Mouse (Mus musculus): ENCODE results near the gene Mfsd9. TPM values are rescaled to one million over a fixed set of nuclear protein-coding genes. Genes with fewer than 3 reads are reported as not detected.

Mfsd9 gene
- polyA plus RNA-seq, 1 experiment from 2014 or later, result 0.89 TPM

- no peaks in the 10 kb centered on the region for H3K4me1 ChIP-seq (replicated peaks)
- H3K27ac ChIP-seq (replicated peaks), result no peak within 1 kb of the TSS
- no peak for ATAC-seq (ENCODE audit: insufficient read depth)
- no peaks in the 10 kb centered on the region for H3K36me3 ChIP-seq (replicated peaks)
- no peak within 1 kb of the TSS for H3K4me3 ChIP-seq (replicated peaks)
- no peaks in the 10 kb centered on the region for H3K27me3 ChIP-seq
- no peak within 1 kb of the TSS for H3K9ac ChIP-seq
- H3K4me2 ChIP-seq, result no peak within 1 kb of the TSS
- no peaks in the 10 kb centered on the region for H3K9me3 ChIP-seq (replicated peaks)
- 60% methylated on average over 9 of the region's 9 CpGs for WGBS (ENCODE audit: insufficient replicate concordance)
Observed at GRCm38 (mm10) chr1:40805351-40805750, 14.9 kb upstream of the Mfsd9 start, which contains the start of gene Tmem182. Tmem182 (plus strand) TSS chr1:40805601.

GRCm38 (mm10) chr1:40804118-40804517, 13.6 kb upstream of the Mfsd9 start:
- 77% methylated on average over 12 of the region's 12 CpGs for WGBS (ENCODE audit: insufficient replicate concordance)
- Histone ChIP-seq H3K4me1 (replicated peaks) (no peaks in the 10 kb centered on the region), H3K4me2 (no peak overlapping the region), H3K9ac (no peak overlapping the region), H3K4me3 (replicated peaks) (no peak overlapping the region), H3K9me3 (replicated peaks) (no peaks in the 10 kb centered on the region), H3K27ac (replicated peaks) (no peak overlapping the region), H3K27me3 (no peaks in the 10 kb centered on the region), H3K36me3 (replicated peaks) (no peaks in the 10 kb centered on the region)
- ATAC-seq (ENCODE audit: insufficient read depth), result no peak

DNA sequence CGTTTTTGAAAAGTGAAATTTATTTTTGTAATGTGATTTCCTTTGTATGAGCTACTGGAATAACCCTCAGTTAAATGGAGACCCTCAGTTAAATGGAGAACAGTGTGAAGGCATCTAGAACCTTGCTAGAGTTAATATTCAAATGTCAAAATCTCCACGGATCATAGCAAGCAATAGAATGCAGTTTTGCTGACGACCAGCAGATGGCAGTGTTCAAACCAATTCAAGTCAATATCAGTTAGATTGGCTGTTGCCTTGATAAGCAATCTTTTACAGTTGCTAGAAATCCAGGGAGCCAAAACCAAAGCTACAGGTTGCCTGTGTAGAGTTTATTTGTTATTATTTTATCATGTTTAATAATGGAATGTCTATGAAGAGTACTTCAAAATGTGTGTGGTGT, 12.3 kb upstream of the Mfsd9 start:
- Histone ChIP-seq H3K9me3 (replicated peaks) (no peaks in the 10 kb centered on the region), H3K4me1 (replicated peaks) (no peaks in the 10 kb centered on the region), H3K4me3 (replicated peaks) (no peak overlapping the region), H3K27me3 (no peaks in the 10 kb centered on the region), H3K9ac (no peak overlapping the region), H3K4me2 (no peak overlapping the region), H3K27ac (replicated peaks) (no peak overlapping the region), H3K36me3 (replicated peaks) (no peaks in the 10 kb centered on the region)
- WGBS (ENCODE audit: insufficient replicate concordance), result 17% methylated on average over 3 of the region's 3 CpGs
- no peak for ATAC-seq (ENCODE audit: insufficient read depth)

DNA sequence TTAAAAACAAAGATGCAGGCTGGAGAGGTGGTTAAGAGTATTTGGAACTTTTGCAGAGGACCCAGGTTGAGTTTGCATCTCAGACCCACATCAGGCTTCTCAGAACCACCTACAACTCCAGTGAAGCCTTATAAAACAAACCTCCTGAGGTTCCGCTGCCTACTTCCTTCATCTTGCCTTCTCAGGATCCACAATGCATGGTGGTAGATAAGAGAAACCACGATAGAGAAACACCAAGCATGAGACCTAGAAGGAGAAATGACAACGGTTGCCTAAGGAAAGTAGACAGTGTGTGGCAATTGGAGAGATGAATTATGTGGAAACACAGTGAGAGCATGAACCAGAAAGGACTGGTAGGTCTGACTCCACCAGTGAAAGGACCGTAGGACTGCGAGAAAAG, 10.4 kb upstream of the Mfsd9 start:
- Histone ChIP-seq H3K9ac (no peak overlapping the region), H3K27me3 (no peaks in the 10 kb centered on the region), H3K36me3 (replicated peaks) (no peaks in the 10 kb centered on the region), H3K4me1 (replicated peaks) (no peaks in the 10 kb centered on the region), H3K27ac (replicated peaks) (no peak overlapping the region), H3K4me2 (no peak overlapping the region), H3K9me3 (replicated peaks) (no peaks in the 10 kb centered on the region), H3K4me3 (replicated peaks) (no peak overlapping the region)
- ATAC-seq (ENCODE audit: insufficient read depth), result no peak
- WGBS (ENCODE audit: insufficient replicate concordance), result 25% methylated on average over 5 of the region's 5 CpGs

DNA sequence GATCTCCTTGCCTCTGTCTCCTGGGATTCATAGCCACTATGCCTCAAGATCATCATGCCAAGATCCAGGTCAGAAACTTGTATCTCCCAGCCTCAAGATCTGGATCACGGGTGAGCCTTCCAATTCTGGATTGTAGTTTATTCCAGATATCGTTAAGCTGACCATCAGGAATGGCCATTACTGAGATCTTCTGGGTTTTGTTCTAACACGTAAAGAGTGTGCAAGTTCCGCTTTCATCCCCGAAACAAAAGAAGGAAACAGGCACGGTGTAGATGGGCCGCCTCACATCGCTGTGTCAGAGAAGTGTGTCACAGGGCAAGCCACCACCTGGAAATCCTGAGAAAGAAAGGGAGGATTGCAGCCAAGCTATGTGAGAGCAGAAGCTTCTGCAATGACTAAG, 8.6 kb upstream of the Mfsd9 start:
- Histone ChIP-seq H3K27me3 (no peaks in the 10 kb centered on the region), H3K36me3 (replicated peaks) (no peaks in the 10 kb centered on the region), H3K4me2 (no peak overlapping the region), H3K27ac (replicated peaks) (no peak overlapping the region), H3K9ac (no peak overlapping the region), H3K4me1 (replicated peaks) (no peaks in the 10 kb centered on the region), H3K9me3 (replicated peaks) (no peaks in the 10 kb centered on the region), H3K4me3 (replicated peaks) (no peak overlapping the region)
- ATAC-seq (ENCODE audit: insufficient read depth), result no peak
- WGBS (ENCODE audit: insufficient replicate concordance), result 62% methylated on average over 8 of the region's 8 CpGs

DNA sequence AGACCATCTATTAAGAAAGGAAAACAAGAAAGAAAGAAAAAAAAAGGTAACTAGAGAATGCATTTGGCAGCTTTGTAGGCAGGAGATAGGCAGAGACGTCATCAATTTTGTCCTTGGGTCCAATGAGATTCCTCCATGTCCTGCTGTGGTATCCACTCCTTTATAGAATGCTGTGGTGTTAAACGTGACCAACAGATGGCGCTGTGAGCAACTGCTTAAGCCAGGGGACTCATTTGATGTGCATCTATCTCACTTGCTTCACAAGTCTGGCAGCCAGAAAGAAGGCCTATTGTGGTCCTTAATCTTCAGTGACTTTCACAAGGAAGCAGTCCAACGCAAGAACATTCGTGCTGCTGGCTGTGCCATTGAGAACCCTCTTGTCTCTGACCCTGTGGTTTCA, 6.9 kb upstream of the Mfsd9 start:
- ATAC-seq (ENCODE audit: insufficient read depth), result no peak
- Histone ChIP-seq H3K36me3 (replicated peaks) (no peaks in the 10 kb centered on the region), H3K4me3 (replicated peaks) (no peak overlapping the region), H3K4me2 (no peak overlapping the region), H3K4me1 (replicated peaks) (no peaks in the 10 kb centered on the region), H3K27ac (replicated peaks) (no peak overlapping the region), H3K27me3 (no peaks in the 10 kb centered on the region), H3K9ac (no peak overlapping the region), H3K9me3 (replicated peaks) (no peaks in the 10 kb centered on the region)
- WGBS (ENCODE audit: insufficient replicate concordance), result 11% methylated on average over 5 of the region's 5 CpGs

DNA sequence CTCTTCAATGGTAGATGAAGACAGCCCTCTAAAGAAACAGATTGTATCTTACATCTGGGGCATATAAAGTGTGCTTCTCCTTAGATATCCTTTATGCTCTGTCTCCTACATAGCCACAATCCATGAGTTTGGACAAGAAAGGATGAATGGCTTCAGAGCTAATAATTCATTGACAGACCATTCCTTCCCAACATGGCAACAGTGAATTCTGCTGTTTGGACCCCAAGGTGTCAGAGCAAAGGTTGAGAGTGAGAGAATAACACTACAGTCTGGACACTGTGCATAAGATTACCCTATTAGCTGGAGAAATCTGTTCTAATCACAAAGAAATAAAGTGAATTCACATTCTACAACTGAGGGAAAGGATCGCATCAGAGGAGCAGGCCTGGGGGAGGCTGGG, 5.0 kb upstream of the Mfsd9 start:
- no peaks in the 10 kb centered on the region for H3K27me3 ChIP-seq
- H3K4me3 ChIP-seq (replicated peaks), result no peak overlapping the region
- H3K9me3 ChIP-seq (replicated peaks), result no peaks in the 10 kb centered on the region
- ATAC-seq (ENCODE audit: insufficient read depth), result no peak
- 78% methylated on average over 1 of the region's 1 CpGs for WGBS (ENCODE audit: insufficient replicate concordance)
- H3K9ac ChIP-seq, result no peak overlapping the region
- H3K4me2 ChIP-seq, result no peak overlapping the region
- H3K27ac ChIP-seq (replicated peaks), result no peak overlapping the region
- H3K4me1 ChIP-seq (replicated peaks), result peaks cover 5% of the 10 kb centered on the region
- H3K36me3 ChIP-seq (replicated peaks), result no peaks in the 10 kb centered on the region

GRCm38 (mm10) chr1:40789666-40790233, 737 bp downstream of the Mfsd9 start:
- Histone ChIP-seq H3K4me1 (replicated peaks) (peaks cover 17% of the 10 kb centered on the region), H3K27me3 (no peaks in the 10 kb centered on the region), H3K9ac (peak overlapping the region; percentile 67), H3K27ac (replicated peaks) (no peak overlapping the region), H3K4me2 (peak overlapping the region; percentile 79), H3K36me3 (replicated peaks) (no peaks in the 10 kb centered on the region), H3K9me3 (replicated peaks) (no peaks in the 10 kb centered on the region), H3K4me3 (replicated peaks) (peak overlapping the region; percentile 68)
- no peak for ATAC-seq (ENCODE audit: insufficient read depth)
- WGBS (ENCODE audit: insufficient replicate concordance), result 37% methylated on average over 5 of the region's 5 CpGs

GRCm38 (mm10) chr1:40788956-40789355, 1.5 kb downstream of the Mfsd9 start:
- no peak overlapping the region for H3K9ac ChIP-seq
- 74% methylated on average over 6 of the region's 6 CpGs for WGBS (ENCODE audit: insufficient replicate concordance)
- ATAC-seq (ENCODE audit: insufficient read depth), result no peak

DNA sequence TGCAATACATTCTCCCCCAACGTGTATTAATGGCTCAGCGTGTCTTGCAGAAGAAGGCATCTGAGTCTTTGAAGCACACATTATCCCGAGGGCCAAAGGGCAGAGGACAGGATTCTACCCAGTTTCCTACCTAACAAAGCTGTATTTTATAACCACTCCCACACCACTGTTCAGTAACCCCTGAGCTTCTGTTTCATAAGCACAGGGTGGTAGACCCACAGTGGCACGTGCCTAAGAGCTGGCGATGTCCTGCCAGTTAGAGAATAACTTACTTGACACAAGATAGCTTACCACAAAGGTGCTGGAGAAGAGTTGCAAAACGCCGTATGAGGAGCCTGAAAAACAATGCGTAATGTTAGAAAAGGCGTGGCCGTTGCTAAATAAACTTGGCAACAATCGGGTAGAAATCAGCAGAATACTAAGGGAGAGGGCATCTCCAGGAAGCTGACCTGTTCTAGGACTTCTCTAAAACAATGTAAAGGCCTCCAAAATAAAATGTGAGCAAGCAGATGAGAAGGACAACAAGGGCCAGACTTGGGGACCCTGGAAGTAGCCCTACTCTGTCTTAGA, 4.5 kb downstream of the Mfsd9 start:
- H3K4me2 ChIP-seq, result no peak overlapping the region
- ATAC-seq (ENCODE audit: insufficient read depth), result no peak
- no peak overlapping the region for H3K9ac ChIP-seq
- no peaks in the 10 kb centered on the region for H3K9me3 ChIP-seq (replicated peaks)
- no peak overlapping the region for H3K4me3 ChIP-seq (replicated peaks)
- H3K27ac ChIP-seq (replicated peaks), result no peak overlapping the region
- H3K4me1 ChIP-seq (replicated peaks), result peaks cover 15% of the 10 kb centered on the region
- no peaks in the 10 kb centered on the region for H3K36me3 ChIP-seq (replicated peaks)
- 70% methylated on average over 11 of the region's 11 CpGs for WGBS (ENCODE audit: insufficient replicate concordance)
- H3K27me3 ChIP-seq, result no peaks in the 10 kb centered on the region

More at GRCm38 (mm10) chr1:40788956-40789355, 1.5 kb downstream of the Mfsd9 start:
- Histone ChIP-seq H3K27ac (replicated peaks) (no peak overlapping the region), H3K4me1 (replicated peaks) (peaks cover 17% of the 10 kb centered on the region), H3K9me3 (replicated peaks) (no peaks in the 10 kb centered on the region), H3K4me2 (no peak overlapping the region), H3K4me3 (replicated peaks) (no peak overlapping the region), H3K36me3 (replicated peaks) (no peaks in the 10 kb centered on the region), H3K27me3 (no peaks in the 10 kb centered on the region)

DNA sequence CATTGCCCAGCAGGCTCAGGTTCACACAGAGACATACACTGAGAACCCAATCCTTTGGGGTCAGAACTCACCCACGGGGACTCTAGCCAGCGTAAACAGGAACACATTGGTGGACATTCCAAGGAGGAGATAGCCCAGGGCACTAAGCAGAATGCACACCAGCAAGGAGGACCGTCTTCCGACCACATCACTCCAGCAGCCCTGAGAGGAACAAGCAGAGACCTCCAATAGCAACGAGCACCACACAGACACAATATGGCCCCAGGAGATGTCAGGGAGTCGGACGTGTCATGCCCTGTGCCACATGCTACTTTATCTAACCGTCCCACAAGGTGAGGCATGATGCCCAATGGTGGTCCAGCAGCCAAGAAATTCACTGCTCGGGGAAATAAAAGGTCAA, 6.2 kb downstream of the Mfsd9 start:
- no peak for ATAC-seq (ENCODE audit: insufficient read depth)
- H3K9me3 ChIP-seq (replicated peaks), result no peaks in the 10 kb centered on the region
- H3K36me3 ChIP-seq (replicated peaks), result 0 out of 2 replicates have a peak, but pooled peaks cover 7% of the 10 kb centered on the region
- H3K4me1 ChIP-seq (replicated peaks), result no peaks in the 10 kb centered on the region
- 80% methylated on average over 9 of the region's 9 CpGs for WGBS (ENCODE audit: insufficient replicate concordance)
- H3K27ac ChIP-seq (replicated peaks), result no peak overlapping the region
- H3K4me2 ChIP-seq, result no peak overlapping the region
- no peaks in the 10 kb centered on the region for H3K27me3 ChIP-seq
- H3K4me3 ChIP-seq (replicated peaks), result no peak overlapping the region
- no peak overlapping the region for H3K9ac ChIP-seq

DNA sequence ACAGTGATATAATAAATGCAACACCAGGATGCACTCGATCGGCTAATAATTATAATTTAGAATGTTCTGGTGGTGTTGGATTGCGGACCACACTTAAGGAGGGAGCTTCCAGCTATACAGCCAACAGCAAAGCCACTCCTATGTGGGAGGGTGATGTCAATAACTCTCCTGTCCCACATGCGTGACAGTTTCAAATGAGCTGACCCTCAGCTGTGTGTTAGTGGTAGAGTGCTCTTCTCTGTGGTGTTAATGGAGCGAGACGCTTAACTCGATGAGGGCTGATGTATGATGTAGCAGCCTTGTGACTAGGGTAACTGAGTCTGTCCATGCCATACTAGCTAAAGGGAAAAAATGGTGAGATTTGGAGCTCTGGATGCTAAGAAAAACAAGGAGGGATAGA, 7.0 kb downstream of the Mfsd9 start:
- H3K4me3 ChIP-seq (replicated peaks), result no peak overlapping the region
- 83% methylated on average over 7 of the region's 7 CpGs for WGBS (ENCODE audit: insufficient replicate concordance)
- ATAC-seq (ENCODE audit: insufficient read depth), result no peak
- no peak overlapping the region for H3K9ac ChIP-seq
- H3K27me3 ChIP-seq, result no peaks in the 10 kb centered on the region
- H3K4me2 ChIP-seq, result no peak overlapping the region
- H3K36me3 ChIP-seq (replicated peaks), result peaks cover 15% of the 10 kb centered on the region; the same call in 1 of the 2 replicates
- H3K27ac ChIP-seq (replicated peaks), result no peak overlapping the region
- no peaks in the 10 kb centered on the region for H3K9me3 ChIP-seq (replicated peaks)
- H3K4me1 ChIP-seq (replicated peaks), result no peaks in the 10 kb centered on the region
